Mouse (Mus musculus) lung, postnatal 0 days (tissue): ENCODE measurements around the gene Fbn1. TPM values are rescaled to one million over a fixed set of nuclear protein-coding genes. Genes with fewer than 3 reads are reported as not detected.

Source experiments
- ATAC-seq: fragments of 200-750 bp; cut with Nextera tagmentation; 2 replicates; pipeline ENCODE4 v1.8.0; 2017; ENCODE audit warnings: moderate library complexity
- DNase-seq: peaks from one replicate; pipeline ENCODE4 v3.0.0-alpha.2; 2016; ENCODE audit warnings: low spot score
- H3K27ac ChIP-seq: fragments of 300-500 bp; sonication (generic); 2 replicates; pipeline ENCODE4 v1.5.1; 2014; ENCODE audit warnings: antibody characterized with exemption, mild to moderate bottlenecking, low read length, mixed read lengths
- H3K27me3 ChIP-seq: fragments of 300-500 bp; sonication (generic); replicated peaks from 2 replicates; pipeline ENCODE4 v1.6.1; 2014; ENCODE audit warnings: low read length, mixed read lengths; ENCODE audit not compliant: insufficient read depth
- H3K36me3 ChIP-seq: fragments of 300-500 bp; sonication (generic); 2 replicates; pipeline ENCODE4 v1.6.1; 2014; ENCODE audit warnings: low read length, mixed read lengths; ENCODE audit not compliant: insufficient read depth
- H3K4me1 ChIP-seq: fragments of 300-500 bp; sonication (generic); 2 replicates; pipeline ENCODE4 v1.6.1; 2014; ENCODE audit warnings: antibody characterized with exemption, low read depth, low read length, mixed read lengths; ENCODE audit not compliant: insufficient read depth
- H3K4me2 ChIP-seq: fragments of 300-500 bp; sonication (generic); replicated peaks from 2 replicates; pipeline ENCODE4 v1.6.1; 2014; ENCODE audit warnings: low read depth, mild to moderate bottlenecking, low read length, moderate library complexity, mixed read lengths
- H3K4me3 ChIP-seq: fragments of 300-500 bp; sonication (generic); 2 replicates; pipeline ENCODE4 v1.5.1; 2014; ENCODE audit warnings: low read depth, low read length
- H3K9ac ChIP-seq: fragments of 300-500 bp; sonication (generic); replicated peaks from 2 replicates; pipeline ENCODE4 v1.6.1; 2014; ENCODE audit warnings: low read depth, mild to moderate bottlenecking
- H3K9me3 ChIP-seq: fragments of 300-500 bp; sonication (generic); 2 replicates; pipeline ENCODE4 v1.6.1; 2016; ENCODE audit warnings: low read length, mixed read lengths
- CTCF ChIP-seq: IDR thresholded peaks from 2 replicates; pipeline ENCODE4 v1.5.1; 2016; ENCODE audit warnings: antibody characterized with exemption, mild to moderate bottlenecking
- EP300 ChIP-seq: IDR thresholded peaks from 2 replicates; pipeline ENCODE4 v1.6.1; 2016; ENCODE audit warnings: antibody characterized with exemption, mild to moderate bottlenecking, control low read depth
- WGBS: fragments of 180-500 bp; shearing (Covaris S2); extraction: QIAGEN DNeasy Blood & Tissue Kit; methylation state at CpG from one replicate; pipeline ENCODE4 v1.1.7; 2014; 5-methylcytosine and 5-hydroxymethylcytosine counted together
- polyA plus RNA-seq: library from polyadenylated mRNA; unstranded; fragments of >200 nt; fragmentation: Nextera tagmentation; extraction: Ambion mirVana; gene quantifications from 2 replicates; pipeline ENCODE4 v1.2.1, GENCODE M21; 2015

Fbn1 gene
- polyA plus RNA-seq, 1 experiment from 2014 or later, result 23.6 TPM

GRCm38 (mm10) chr2:125302625-125302924, 205.2 kb downstream of the Fbn1 start:
- no peaks in the 10 kb centered on the region for H3K36me3 ChIP-seq
- H3K9me3 ChIP-seq, result no peaks in the 10 kb centered on the region
- H3K9ac ChIP-seq, result no peak overlapping the region
- no peak overlapping the region for H3K4me2 ChIP-seq
- no peaks in the 10 kb centered on the region for H3K4me1 ChIP-seq
- no peak overlapping the region for H3K4me3 ChIP-seq
- H3K27ac ChIP-seq, result no peak overlapping the region
- TF ChIP-seq CTCF, result no peak
- TF ChIP-seq EP300, result no peak
- WGBS, result 55% methylated on average over 8 of the region's 8 CpGs
- no peaks in the 10 kb centered on the region for H3K27me3 ChIP-seq
- DNase-seq, result no peak
- no peak for ATAC-seq

DNA sequence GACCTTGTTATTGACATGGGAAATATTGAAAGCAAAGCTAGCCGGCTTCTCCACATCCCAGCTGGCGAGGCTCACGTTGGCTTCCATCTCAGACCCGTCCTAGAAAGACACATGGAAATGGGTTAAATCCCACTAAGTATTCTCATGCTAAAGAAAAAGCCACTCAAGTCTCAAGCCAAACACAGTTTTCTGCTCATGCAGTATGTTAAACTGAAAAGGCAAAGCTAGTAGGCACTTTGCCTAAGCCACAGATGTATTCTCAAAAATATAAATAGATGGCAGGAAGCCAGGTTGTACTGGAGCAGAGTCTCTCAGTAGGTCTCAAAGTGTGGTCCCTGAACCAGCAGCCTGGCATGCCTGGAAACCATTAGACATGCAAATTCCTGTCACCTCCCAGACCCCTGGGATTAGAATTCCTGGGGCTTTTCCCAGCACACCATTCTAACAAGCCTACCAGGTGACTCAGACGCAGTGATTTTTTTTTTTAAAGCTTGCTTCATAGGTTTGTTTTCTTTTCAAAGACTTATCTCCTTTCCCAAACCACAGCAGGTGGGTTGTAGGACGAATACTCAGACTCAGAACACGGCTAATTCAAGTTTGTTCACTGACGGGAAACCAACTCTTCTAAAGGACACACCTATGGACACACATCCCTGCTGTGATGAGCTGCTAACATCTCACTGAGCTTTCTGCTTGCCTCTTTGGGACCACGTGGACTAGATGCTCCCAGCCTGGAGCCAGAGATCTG, 205.7 kb downstream of the Fbn1 start:
- TF ChIP-seq CTCF, result no peak
- no peak overlapping the region for H3K9ac ChIP-seq
- no peak overlapping the region for H3K27ac ChIP-seq
- no peaks in the 10 kb centered on the region for H3K36me3 ChIP-seq
- H3K4me3 ChIP-seq, result no peak overlapping the region
- no peak for DNase-seq
- no peak for ATAC-seq
- no peaks in the 10 kb centered on the region for H3K27me3 ChIP-seq
- no peaks in the 10 kb centered on the region for H3K4me1 ChIP-seq
- no peak overlapping the region for H3K4me2 ChIP-seq
- WGBS, result 64% methylated on average over 9 of the region's 9 CpGs
- no peaks in the 10 kb centered on the region for H3K9me3 ChIP-seq

GRCm38 (mm10) chr2:125298841-125299240, 209.0 kb downstream of the Fbn1 start:
- DNase-seq (peak; percentile 72), ATAC-seq (peak; percentile 45; the same call in 1 of the 2 replicates)
- H3K27me3 ChIP-seq, result no peaks in the 10 kb centered on the region
- no peak overlapping the region for H3K4me2 ChIP-seq
- no peaks in the 10 kb centered on the region for H3K9me3 ChIP-seq
- H3K9ac ChIP-seq, result no peak overlapping the region
- H3K27ac ChIP-seq, result no peak overlapping the region
- no peak overlapping the region for H3K4me3 ChIP-seq
- H3K4me1 ChIP-seq, result no peaks in the 10 kb centered on the region
- no peaks in the 10 kb centered on the region for H3K36me3 ChIP-seq
- 0 out of 2 replicates have a peak, but pooled peaks have one; percentile 22 for TF ChIP-seq EP300
- no peak for TF ChIP-seq CTCF
- WGBS, result 77% methylated on average over 1 of the region's 1 CpGs

DNA sequence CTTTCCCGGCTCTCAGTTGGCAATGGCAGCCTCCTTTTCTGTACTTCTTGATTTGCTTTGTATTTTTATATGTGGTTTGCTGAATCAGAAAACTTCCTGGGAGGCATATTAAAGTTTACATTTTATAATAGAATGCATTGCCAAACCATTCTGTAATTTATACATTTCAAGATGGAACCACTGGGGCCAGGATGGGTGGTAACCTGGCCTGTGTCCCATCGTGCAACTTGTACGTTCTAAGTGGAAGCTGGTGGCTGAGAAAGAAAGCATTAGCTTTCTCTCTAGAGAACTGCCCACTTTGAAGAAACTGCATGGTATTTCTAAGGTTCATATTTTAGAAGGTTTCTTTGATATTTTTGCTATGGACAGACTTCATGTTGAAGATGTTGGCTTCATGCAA, 212.3 kb downstream of the Fbn1 start:
- no peaks in the 10 kb centered on the region for H3K36me3 ChIP-seq
- H3K9me3 ChIP-seq, result no peaks in the 10 kb centered on the region
- ATAC-seq (no peak), DNase-seq (no peak)
- H3K9ac ChIP-seq, result no peak overlapping the region
- H3K4me1 ChIP-seq, result no peaks in the 10 kb centered on the region
- 69% methylated on average over 3 of the region's 3 CpGs for WGBS
- no peak overlapping the region for H3K4me2 ChIP-seq
- no peak overlapping the region for H3K4me3 ChIP-seq
- H3K27ac ChIP-seq, result no peak overlapping the region
- TF ChIP-seq EP300, result no peak
- TF ChIP-seq CTCF, result no peak
- H3K27me3 ChIP-seq, result no peaks in the 10 kb centered on the region

- WGBS, result 64% methylated on average over 5 of the region's 5 CpGs
- no peak overlapping the region for H3K27ac ChIP-seq
- no peaks in the 10 kb centered on the region for H3K9me3 ChIP-seq
- no peaks in the 10 kb centered on the region for H3K4me1 ChIP-seq
- no peak overlapping the region for H3K9ac ChIP-seq
- ATAC-seq (no peak), DNase-seq (peak; percentile 36)
- H3K4me3 ChIP-seq, result no peak overlapping the region
- TF ChIP-seq CTCF (no peak), EP300 (no peak)
- H3K27me3 ChIP-seq, result no peaks in the 10 kb centered on the region
- H3K4me2 ChIP-seq, result no peak overlapping the region
- no peaks in the 10 kb centered on the region for H3K36me3 ChIP-seq
Measured at GRCm38 (mm10) chr2:125293969-125294491, 213.8 kb downstream of the Fbn1 start.

DNA sequence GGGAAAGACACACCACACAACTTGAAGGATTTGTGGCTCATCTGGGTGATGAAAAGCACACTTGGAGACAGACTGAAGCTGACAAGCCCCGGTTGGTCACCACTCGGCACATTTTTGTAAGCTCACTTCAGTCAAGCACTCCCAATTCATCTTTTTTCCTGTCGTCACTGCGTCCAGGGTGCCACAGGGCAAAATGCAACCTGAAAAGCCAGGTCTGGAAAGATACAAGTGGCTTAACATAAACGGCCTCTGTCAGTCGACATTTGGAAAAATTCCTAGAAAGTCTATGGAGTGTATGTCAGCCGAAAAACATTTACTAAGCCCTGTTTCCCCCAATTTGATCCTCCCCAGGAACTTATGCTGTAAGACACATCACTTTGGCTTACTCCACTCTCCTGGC, 215.2 kb downstream of the Fbn1 start:
- TF ChIP-seq CTCF (no peak), EP300 (no peak)
- DNase-seq (no peak), ATAC-seq (no peak)
- Histone ChIP-seq H3K9me3 (no peaks in the 10 kb centered on the region), H3K4me3 (no peak overlapping the region), H3K36me3 (no peaks in the 10 kb centered on the region), H3K27me3 (no peaks in the 10 kb centered on the region), H3K4me1 (no peaks in the 10 kb centered on the region), H3K4me2 (no peak overlapping the region), H3K27ac (no peak overlapping the region), H3K9ac (no peak overlapping the region)
- WGBS, result 57% methylated on average over 7 of the region's 7 CpGs
